Mouse (Mus musculus) heart, adult 2 months (tissue): ENCODE measurements at regions not wholly inside any gene's neighbourhood (a gene's known extent, or its start where the extent isn't known, plus 50 kb on each side); places are given as distances from the start of the nearest gene placed in this dataset.

Experiments used
- DNase-seq, 2 experiments: peaks; one replicate each; pipeline ENCODE4 v3.0.0; 2021
- H3K27ac ChIP-seq: fragments of 200-600 bp; 2 replicates; pipeline ENCODE4 v1.8.1; 2022
- H3K27me3 ChIP-seq: fragments of 200-500 bp; 2 replicates; pipeline ENCODE4 v1.6.1; 2012; ENCODE audit warnings: mild to moderate bottlenecking, low read length, inconsistent platforms, mixed read lengths; ENCODE audit not compliant: control insufficient read depth, insufficient read depth
- H3K36me3 ChIP-seq: fragments of 200-500 bp; 2 replicates; pipeline ENCODE4 v1.6.1; 2012; ENCODE audit warnings: low read length, inconsistent platforms; ENCODE audit not compliant: control insufficient read depth, insufficient read depth
- H3K4me1 ChIP-seq: fragments of 200-500 bp; 2 replicates; pipeline ENCODE4 v1.6.1; 2011; ENCODE audit warnings: low read length; ENCODE audit not compliant: control insufficient read depth, insufficient read depth
- H3K4me3 ChIP-seq: fragments of 200-600 bp; 2 replicates; pipeline ENCODE4 v1.8.1; 2022
- H3K79me2 ChIP-seq: fragments of 200-500 bp; replicated peaks from 2 replicates; pipeline ENCODE4 v1.6.1; 2012; ENCODE audit warnings: mild to moderate bottlenecking, inconsistent platforms, low read length, moderate library complexity, mixed read lengths; ENCODE audit not compliant: control insufficient read depth, insufficient read depth
- H3K9ac ChIP-seq: fragments of 200-500 bp; 2 replicates; pipeline ENCODE4 v1.6.1; 2012; ENCODE audit warnings: low read depth, mild to moderate bottlenecking, control low read depth, inconsistent platforms, low read length, mixed read lengths
- CTCF ChIP-seq: fragments of 200-600 bp; IDR thresholded peaks from 2 replicates; pipeline ENCODE4 v1.8.1; 2022; ENCODE audit warnings: antibody characterized with exemption, mild to moderate bottlenecking, moderate library complexity
- EP300 ChIP-seq: fragments of 200-500 bp; IDR thresholded peaks from 2 replicates; pipeline ENCODE4 v1.6.1; 2011; ENCODE audit warnings: low read depth, low read length, control low read depth; ENCODE audit not compliant: insufficient read depth
- POLR2A ChIP-seq: fragments of 200-500 bp; IDR thresholded peaks from 2 replicates; pipeline ENCODE4 v1.6.1; 2011; ENCODE audit warnings: mild to moderate bottlenecking, low read depth, low read length, control low read depth; ENCODE audit not compliant: insufficient read depth
- WGBS: fragments of 180-500 bp; shearing (Covaris S2); methylation state at CpG from one replicate; pipeline ENCODE4 v1.1.7; 2018; 5-methylcytosine and 5-hydroxymethylcytosine counted together
- intact Hi-C: fragments of 180-260 bp; cut with DNase I; formaldehyde crosslinking; loops from one replicate; pipeline ENCODE4 v1.15.1; 2025

GRCm38 (mm10) chr16:73679804-73680203 is 731.8 kb downstream of the Robo2 start:
- intact Hi-C loops = no loop called here
- H3K9ac ChIP-seq = no peak overlapping the region
- no peaks in the 10 kb centered on the region for H3K36me3 ChIP-seq
- TF ChIP-seq POLR2A (no peak), EP300 (no peak), CTCF (no peak)
- H3K79me2 ChIP-seq = no peaks in the 10 kb centered on the region
- no peak for DNase-seq
- no peak overlapping the region for H3K27ac ChIP-seq
- WGBS = 86% methylated on average over 10 of the region's 10 CpGs
- H3K4me1 ChIP-seq = no peaks in the 10 kb centered on the region
- H3K4me3 ChIP-seq = no peak overlapping the region
- no peaks in the 10 kb centered on the region for H3K27me3 ChIP-seq

GRCm38 (mm10) chr16:73670516-73670915 is 741.1 kb downstream of the Robo2 start:
- DNase-seq = no peak
- Histone ChIP-seq H3K27ac (no peak overlapping the region), H3K79me2 (no peaks in the 10 kb centered on the region), H3K9ac (no peak overlapping the region), H3K36me3 (no peaks in the 10 kb centered on the region), H3K27me3 (no peaks in the 10 kb centered on the region), H3K4me3 (no peak overlapping the region), H3K4me1 (no peaks in the 10 kb centered on the region)
- WGBS = 56% methylated on average over 6 of the region's 6 CpGs
- intact Hi-C loops = no loop called here
- TF ChIP-seq POLR2A = no peak
- no peak for TF ChIP-seq CTCF
- no peak for TF ChIP-seq EP300

- H3K27me3 ChIP-seq = no peaks in the 10 kb centered on the region
- no peaks in the 10 kb centered on the region for H3K4me1 ChIP-seq
- no peak for DNase-seq
- H3K4me3 ChIP-seq = no peak overlapping the region
- WGBS = 80% methylated on average over 1 of the region's 1 CpGs
- intact Hi-C loops = no loop called here
- H3K79me2 ChIP-seq = no peaks in the 10 kb centered on the region
- no peak overlapping the region for H3K27ac ChIP-seq
- no peaks in the 10 kb centered on the region for H3K36me3 ChIP-seq
- H3K9ac ChIP-seq = no peak overlapping the region
- TF ChIP-seq POLR2A (no peak), CTCF (no peak), EP300 (no peak)
These were observed 758.5 kb downstream of the Robo2 start for GRCm38 (mm10) chr16:73652976-73653690.

GRCm38 (mm10) chr16:73647201-73647782 is 764.3 kb downstream of the Robo2 start:
- intact Hi-C loops = no loop called here
- H3K27ac ChIP-seq = no peak overlapping the region
- H3K9ac ChIP-seq = no peak overlapping the region
- H3K27me3 ChIP-seq = no peaks in the 10 kb centered on the region
- TF ChIP-seq EP300 (no peak), CTCF (no peak), POLR2A (no peak)
- WGBS = 48% methylated on average over 19 of the region's 19 CpGs
- H3K36me3 ChIP-seq = no peaks in the 10 kb centered on the region
- no peak overlapping the region for H3K4me3 ChIP-seq
- no peaks in the 10 kb centered on the region for H3K79me2 ChIP-seq
- H3K4me1 ChIP-seq = no peaks in the 10 kb centered on the region
- peak; percentile 58 to 69 for DNase-seq

GRCm38 (mm10) chr16:73613017-73613416 is 798.6 kb downstream of the Robo2 start:
- H3K79me2 ChIP-seq = no peaks in the 10 kb centered on the region
- no peaks in the 10 kb centered on the region for H3K4me1 ChIP-seq
- no peak for DNase-seq
- TF ChIP-seq EP300 = no peak
- TF ChIP-seq CTCF = no peak
- no peak for TF ChIP-seq POLR2A
- H3K27me3 ChIP-seq = no peaks in the 10 kb centered on the region
- H3K9ac ChIP-seq = no peak overlapping the region
- intact Hi-C loops = no loop called here
- no peak overlapping the region for H3K27ac ChIP-seq
- no peak overlapping the region for H3K4me3 ChIP-seq
- no peaks in the 10 kb centered on the region for H3K36me3 ChIP-seq
- WGBS = 90% methylated on average over 9 of the region's 9 CpGs

GRCm38 (mm10) chr16:73591421-73591820 is 820.2 kb downstream of the Robo2 start:
- DNase-seq = no peak
- intact Hi-C loops = no loop called here

More at GRCm38 (mm10) chr16:73591421-73591820, 820.2 kb downstream of the Robo2 start:
- Histone ChIP-seq H3K27ac (no peak overlapping the region), H3K4me1 (no peaks in the 10 kb centered on the region), H3K9ac (no peak overlapping the region), H3K36me3 (no peaks in the 10 kb centered on the region), H3K79me2 (no peaks in the 10 kb centered on the region), H3K4me3 (no peak overlapping the region), H3K27me3 (no peaks in the 10 kb centered on the region)
- TF ChIP-seq EP300 = no peak
- TF ChIP-seq POLR2A = no peak
- no peak for TF ChIP-seq CTCF
- 16% methylated on average over 2 of the region's 2 CpGs for WGBS
